Mouse (Mus musculus): ENCODE measurements at regions not wholly inside any gene's neighbourhood (a gene's known extent, or its start where the extent isn't known, plus 50 kb on each side); places are given as distances from the start of the nearest gene placed in this dataset.

GRCm38 (mm10) chr16:10098511-10098910, 71.5 kb upstream of the Rpl39l start:
- no peak for DNase-seq

- no peak for DNase-seq
Observed at GRCm38 (mm10) chr16:10088461-10089353, 81.3 kb upstream of the Rpl39l start.

- DNase-seq, result no peak
Observed at GRCm38 (mm10) chr16:10086341-10086740, 83.7 kb upstream of the Rpl39l start.

GRCm38 (mm10) chr16:10085429-10085828, 84.6 kb upstream of the Rpl39l start:
- DNase-seq, result no peak

- DNase-seq, result no peak
Observed at GRCm38 (mm10) chr16:10081751-10082150, 86.4 kb upstream of the Grin2a start.

- no peak for DNase-seq
Observed at GRCm38 (mm10) chr16:10080121-10080679, 84.8 kb upstream of the Grin2a start.

GRCm38 (mm10) chr16:10073158-10073557, 77.8 kb upstream of the Grin2a start:
- DNase-seq, result peak; percentile 29 to 35

- no peak for DNase-seq
Observed at GRCm38 (mm10) chr16:10063491-10063890, 68.1 kb upstream of the Grin2a start.

GRCm38 (mm10) chr16:10058094-10058493, 62.7 kb upstream of the Grin2a start:
- DNase-seq, result no peak

Measured in B cell, adult 2 months (primary cell).